Comparison of ENCODE assay signal across 10 mouse cellular contexts in the genomic region with DNA sequence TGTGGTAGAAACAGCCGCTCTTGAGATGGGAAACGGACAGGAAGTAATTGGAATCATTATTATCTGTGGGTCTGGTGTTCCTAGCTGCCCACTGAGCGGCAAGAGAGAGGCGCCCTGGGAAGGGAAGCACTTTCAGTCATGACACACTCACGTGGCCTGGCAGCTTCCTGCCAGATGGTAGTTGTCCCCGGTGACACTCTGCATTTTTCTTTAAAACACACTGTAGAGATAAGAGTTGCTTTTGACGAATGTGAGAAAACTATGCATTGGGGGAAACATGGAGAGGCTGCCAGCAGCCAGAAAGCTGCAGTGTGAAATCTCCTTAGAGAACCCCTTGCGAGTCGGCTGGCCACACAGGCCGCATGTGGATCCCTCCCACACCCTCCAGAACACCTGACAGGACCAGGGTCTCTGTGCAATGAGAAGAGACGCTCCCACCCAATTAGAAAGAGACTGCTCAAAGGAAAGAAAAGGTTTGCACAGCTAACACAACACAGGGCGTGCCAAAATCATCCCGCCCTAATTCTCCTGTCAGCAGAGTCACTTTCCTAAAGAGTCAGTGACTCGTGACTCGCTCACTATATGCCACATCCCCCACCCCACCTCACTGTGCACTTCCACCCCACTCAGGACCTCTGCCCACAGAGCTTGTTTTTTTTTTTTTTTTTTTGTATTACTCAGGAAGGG.
A peak's percentile ranks its signal among the peaks of the same experiment; 100 is the strongest.
DNase-seq lines count a peak whose midpoint lies in the region; ATAC-seq and TF ChIP-seq lines count a peak whose summit lies in the region.
"Had no signal": no experiment of that assay in that cellular context is flagged by ENCODE, and none has a peak within 500 bp of the region (broad histone marks: within the 10 kb centered on the region; RNA-seq: fewer than 3 reads in every experiment).

No protein-coding gene starts in this region.

- H3K4me1 ChIP-seq in heart, embryonic 14.5 days (ENCODE audit: control insufficient read depth in 2 of 2, insufficient read depth in 2 of 2, low read length in 2 of 2), result peaks cover 12 to 13% of the 10 kb centered on the region in 2 experiments

- peak; percentile 51 for ATAC-seq in heart, embryonic 14.5 days (ENCODE audit: insufficient number of reproducible peaks, insufficient read depth, low FRiP score, low read depth)

- 0 out of 2 replicates have a peak, but pooled peaks have one; percentile 1 for TF ChIP-seq CTCF in gastrocnemius, adult 2 months (IDR thresholded peaks at IDR 0.05)

- peak overlapping the region; percentile 63; the same call in 1 of the 2 replicates for H3K27ac ChIP-seq in gastrocnemius, adult 2 months
- H3K27ac ChIP-seq in heart, embryonic 14.5 days (replicated peaks in 1 of 2; ENCODE audit: control insufficient read depth in 1 of 2, insufficient read depth in 1 of 2, low read depth in 2 of 2, low read length in 2 of 2), result peak overlapping the region; percentile 11 to 68; a peak in 2 of 4 replicates
- H3K27ac ChIP-seq: neural tube, embryonic 13.5 days had no signal

- no peaks in the 10 kb centered on the region for H3K36me3 ChIP-seq in heart, embryonic 14.5 days (ENCODE audit: control insufficient read depth, insufficient read depth, low read length)
- H3K36me3 ChIP-seq: neural tube, embryonic 13.5 days had no signal

- no peaks in the 10 kb centered on the region for H3K27me3 ChIP-seq in heart, embryonic 14.5 days (ENCODE audit: control insufficient read depth, insufficient read depth, low read length)
- H3K27me3 ChIP-seq: neural tube, embryonic 13.5 days had no signal

- H3K4me2 ChIP-seq in heart, embryonic 14.5 days (ENCODE audit: low read length), result peak overlapping the region; percentile 30
- H3K4me2 ChIP-seq: neural tube, embryonic 13.5 days had no signal

- DNase-seq in gastrocnemius, adult 2 months, result peak; percentile 34
- no peak for DNase-seq in gastrocnemius, adult 8-10 months (ENCODE audit: low spot score in 2 of 2)
- DNase-seq in CD4-positive, CD25-positive, alpha-beta regulatory T cell, adult 2 months (ENCODE audit: low read depth, low spot score), result peak; percentile 74
- peak; percentile 39 for DNase-seq in left cerebral cortex, postnatal 4 days
- DNase-seq in skeletal muscle tissue, adult 2 months (ENCODE audit: low read depth, low spot score), result peak; percentile 32
- no peak for DNase-seq in layer of hippocampus, adult 9-11 months
- no peak for DNase-seq in layer of hippocampus, postnatal 10 days (ENCODE audit: low spot score in 2 of 2)

- H3K9ac ChIP-seq in heart, embryonic 14.5 days (ENCODE audit: low read length), result no peak overlapping the region
- H3K9ac ChIP-seq: neural tube, embryonic 13.5 days had no signal

- no peaks in the 10 kb centered on the region for H3K9me3 ChIP-seq in heart, embryonic 14.5 days (ENCODE audit: control insufficient read depth, low read length)
- H3K9me3 ChIP-seq: neural tube, embryonic 13.5 days had no signal

- H3K4me3 ChIP-seq in gastrocnemius, adult 2 months, result no peak overlapping the region
- H3K4me3 ChIP-seq in heart, embryonic 14.5 days (ENCODE audit: control insufficient read depth in 1 of 2, insufficient read depth in 1 of 2, low read depth in 1 of 2, low read length in 2 of 2), result no peak overlapping the region
- H3K4me3 ChIP-seq: erythroblast, embryonic 14.5 days; neural tube, embryonic 13.5 days had no signal

- WGBS in heart, embryonic 14.5 days, result 25% methylated on average over 15 of the region's 15 CpGs

- intact Hi-C loops in gastrocnemius, adult 2 months (cut with DNase I), result no loop called here
- intact Hi-C loops in left cerebral cortex, postnatal 4 days (cut with DNase I), result no loop called here

Comparison
In these comparisons a context has a peak if more than half of its experiments do, and no peak if none do; other contexts are left out.
1. DNase-seq: peak in gastrocnemius, adult 2 months (single experiment), CD4-positive, CD25-positive, alpha-beta regulatory T cell, adult 2 months (single experiment), left cerebral cortex, postnatal 4 days (single experiment) and skeletal muscle tissue, adult 2 months (single experiment); none in gastrocnemius, adult 8-10 months (0 of 2), layer of hippocampus, adult 9-11 months (single experiment) and layer of hippocampus, postnatal 10 days (0 of 2).